Mouse (Mus musculus) hindbrain, postnatal 0 days (tissue): ENCODE measurements at regions not wholly inside any gene's neighbourhood (a gene's known extent, or its start where the extent isn't known, plus 50 kb on each side); places are given as distances from the start of the nearest gene placed in this dataset.

ENCODE experiments used
- ATAC-seq: fragments of 200-750 bp; cut with Nextera tagmentation; 2 replicates; pipeline ENCODE4 v1.8.0; 2017; ENCODE audit warnings: mild to moderate bottlenecking, moderate TSS enrichment, moderate library complexity
- DNase-seq: peaks from one replicate; pipeline ENCODE4 v3.0.0-alpha.2; 2015; ENCODE audit warnings: low spot score
- H3K27ac ChIP-seq: fragments of 300-500 bp; sonication (generic); 2 replicates; pipeline ENCODE4 v1.5.1; 2014; ENCODE audit warnings: mild to moderate bottlenecking
- H3K27me3 ChIP-seq: fragments of 300-500 bp; sonication (generic); 2 replicates; pipeline ENCODE4 v1.6.1; 2014; ENCODE audit warnings: low read length, mixed read lengths; ENCODE audit not compliant: insufficient read depth
- H3K36me3 ChIP-seq: fragments of 300-500 bp; sonication (generic); 2 replicates; pipeline ENCODE4 v1.6.1; 2014; ENCODE audit warnings: low read length, mixed read lengths; ENCODE audit not compliant: insufficient read depth
- H3K4me1 ChIP-seq: fragments of 300-500 bp; sonication (generic); 2 replicates; pipeline ENCODE4 v1.6.1; 2014; ENCODE audit warnings: antibody characterized with exemption, low read length, mixed read lengths; ENCODE audit not compliant: insufficient read depth
- H3K4me2 ChIP-seq: fragments of 300-500 bp; sonication (generic); 2 replicates; pipeline ENCODE4 v1.6.1; 2014; ENCODE audit warnings: low read depth, mild to moderate bottlenecking, low read length, moderate library complexity, mixed read lengths
- H3K4me3 ChIP-seq: fragments of 300-500 bp; sonication (generic); 2 replicates; pipeline ENCODE4 v1.5.1; 2014; ENCODE audit warnings: low read length
- H3K9ac ChIP-seq: fragments of 300-500 bp; sonication (generic); replicated peaks from 2 replicates; pipeline ENCODE4 v1.6.1; 2014; ENCODE audit warnings: mild to moderate bottlenecking, low read length, moderate library complexity, mixed read lengths
- H3K9me3 ChIP-seq: fragments of 300-500 bp; sonication (generic); 2 replicates; pipeline ENCODE4 v1.6.1; 2016; ENCODE audit warnings: low read length, mixed read lengths
- CTCF ChIP-seq: IDR thresholded peaks from 2 replicates; pipeline ENCODE4 v1.5.1; 2016; ENCODE audit warnings: antibody characterized with exemption, control low read depth, low read depth
- WGBS: fragments of 180-500 bp; shearing (Covaris S2); extraction: QIAGEN DNeasy Blood & Tissue Kit; methylation state at CpG from one replicate; pipeline ENCODE4 v1.1.7; 2014; 5-methylcytosine and 5-hydroxymethylcytosine counted together

GRCm38 (mm10) chr3:143789932-143790570 is 415.0 kb downstream of the Lmo4 start:
- no peak overlapping the region for H3K4me3 ChIP-seq
- H3K36me3 ChIP-seq = no peaks in the 10 kb centered on the region
- H3K9me3 ChIP-seq = no peaks in the 10 kb centered on the region
- no peak overlapping the region for H3K9ac ChIP-seq
- TF ChIP-seq CTCF = no peak
- no peaks in the 10 kb centered on the region for H3K27me3 ChIP-seq
- 33% methylated on average over 8 of the region's 8 CpGs for WGBS
- no peak for DNase-seq
- H3K4me1 ChIP-seq = no peaks in the 10 kb centered on the region
- ATAC-seq = no peak
- no peak overlapping the region for H3K4me2 ChIP-seq
- H3K27ac ChIP-seq = no peak overlapping the region

GRCm38 (mm10) chr3:143786889-143787288 is 418.1 kb downstream of the Lmo4 start:
- H3K9me3 ChIP-seq = no peaks in the 10 kb centered on the region
- H3K27me3 ChIP-seq = no peaks in the 10 kb centered on the region
- H3K9ac ChIP-seq = no peak overlapping the region
- no peak overlapping the region for H3K4me2 ChIP-seq
- H3K27ac ChIP-seq = no peak overlapping the region
- H3K4me1 ChIP-seq = no peaks in the 10 kb centered on the region
- ATAC-seq (no peak), DNase-seq (no peak)
- WGBS = 96% methylated on average over 8 of the region's 8 CpGs
- H3K4me3 ChIP-seq = no peak overlapping the region
- no peaks in the 10 kb centered on the region for H3K36me3 ChIP-seq
- TF ChIP-seq CTCF = no peak

GRCm38 (mm10) chr3:143784353-143784791 is 420.6 kb downstream of the Lmo4 start:
- H3K4me3 ChIP-seq = no peak overlapping the region
- no peak overlapping the region for H3K27ac ChIP-seq
- WGBS = 74% methylated on average over 3 of the region's 3 CpGs
- H3K9me3 ChIP-seq = no peaks in the 10 kb centered on the region
- TF ChIP-seq CTCF = no peak
- H3K4me2 ChIP-seq = no peak overlapping the region
- ATAC-seq = no peak
- no peak for DNase-seq
- no peaks in the 10 kb centered on the region for H3K27me3 ChIP-seq
- no peaks in the 10 kb centered on the region for H3K36me3 ChIP-seq
- H3K4me1 ChIP-seq = no peaks in the 10 kb centered on the region
- no peak overlapping the region for H3K9ac ChIP-seq

GRCm38 (mm10) chr3:143778161-143778560 is 426.9 kb downstream of the Lmo4 start:
- ATAC-seq (no peak), DNase-seq (no peak)
- H3K27me3 ChIP-seq = no peaks in the 10 kb centered on the region
- H3K9me3 ChIP-seq = no peaks in the 10 kb centered on the region
- H3K4me3 ChIP-seq = no peak overlapping the region
- H3K4me2 ChIP-seq = no peak overlapping the region
- no peak for TF ChIP-seq CTCF
- 77% methylated on average over 2 of the region's 2 CpGs for WGBS
- no peaks in the 10 kb centered on the region for H3K36me3 ChIP-seq
- no peak overlapping the region for H3K9ac ChIP-seq
- no peaks in the 10 kb centered on the region for H3K4me1 ChIP-seq
- H3K27ac ChIP-seq = no peak overlapping the region

- DNase-seq (no peak), ATAC-seq (no peak)
- Histone ChIP-seq H3K27me3 (no peaks in the 10 kb centered on the region), H3K36me3 (no peaks in the 10 kb centered on the region), H3K9me3 (no peaks in the 10 kb centered on the region), H3K4me1 (no peaks in the 10 kb centered on the region), H3K4me3 (no peak overlapping the region), H3K27ac (no peak overlapping the region), H3K9ac (no peak overlapping the region), H3K4me2 (no peak overlapping the region)
- WGBS = 94% methylated on average over 1 of the region's 1 CpGs
- TF ChIP-seq CTCF = no peak
Measured at GRCm38 (mm10) chr3:143759337-143759736, 445.7 kb downstream of the Lmo4 start.

GRCm38 (mm10) chr3:143753197-143753596 is 451.8 kb downstream of the Lmo4 start:
- 75% methylated on average over 3 of the region's 3 CpGs for WGBS
- no peak overlapping the region for H3K4me2 ChIP-seq
- H3K9me3 ChIP-seq = no peaks in the 10 kb centered on the region
- no peak overlapping the region for H3K4me3 ChIP-seq
- H3K27ac ChIP-seq = no peak overlapping the region
- no peaks in the 10 kb centered on the region for H3K4me1 ChIP-seq
- no peak for TF ChIP-seq CTCF
- H3K27me3 ChIP-seq = no peaks in the 10 kb centered on the region
- H3K36me3 ChIP-seq = no peaks in the 10 kb centered on the region
- no peak for DNase-seq
- no peak for ATAC-seq
- no peak overlapping the region for H3K9ac ChIP-seq

GRCm38 (mm10) chr3:143752660-143753059 is 452.4 kb downstream of the Lmo4 start:
- Histone ChIP-seq H3K27me3 (no peaks in the 10 kb centered on the region), H3K36me3 (no peaks in the 10 kb centered on the region), H3K4me2 (no peak overlapping the region), H3K27ac (no peak overlapping the region), H3K9ac (no peak overlapping the region), H3K9me3 (no peaks in the 10 kb centered on the region), H3K4me1 (no peaks in the 10 kb centered on the region), H3K4me3 (no peak overlapping the region)
- 80% methylated on average over 1 of the region's 1 CpGs for WGBS
- TF ChIP-seq CTCF = peak; percentile 25
- no peak for DNase-seq
- no peak for ATAC-seq
